Mouse (Mus musculus): ENCODE measurements around the gene Rhox4a.
"Not testable (repeated sequence)": the region's sequence is repeated elsewhere in the genome, so short reads cannot be mapped to it uniquely, and the experiment has no call there.

DNA sequence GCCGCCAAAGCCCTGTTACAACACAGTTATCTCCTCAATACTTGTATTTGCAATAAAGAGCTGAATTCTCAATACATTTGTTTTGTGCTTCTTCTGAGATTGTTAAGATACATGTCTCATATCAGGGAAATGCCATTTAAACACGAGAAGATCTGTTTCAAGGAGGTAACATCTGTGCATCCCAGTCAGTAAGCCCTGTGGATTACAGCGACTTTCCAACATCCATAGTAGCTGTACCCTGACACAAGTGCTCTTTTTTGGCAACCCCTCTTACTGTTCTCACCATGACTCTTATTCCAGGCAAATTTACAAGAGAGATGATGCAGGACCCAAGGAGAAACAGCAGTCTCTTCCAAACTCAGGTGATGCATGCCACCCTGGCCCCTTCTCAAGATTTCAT is 15.5 kb upstream of the Rhox4a start, which contains the start of gene Rhox3a:
- TF ChIP-seq GATA1 (IDR thresholded peaks at IDR 0.05; ENCODE audit: borderline replicate concordance, low read length); FLI1 (IDR thresholded peaks at IDR 0.05; ENCODE audit: low read length): not testable (repeated sequence)

All from megakaryocyte, embryonic 14.5 days (primary cell).